Mouse (Mus musculus): ENCODE measurements at regions not wholly inside any gene's neighbourhood (a gene's known extent, or its start where the extent isn't known, plus 50 kb on each side); places are given as distances from the start of the nearest gene placed in this dataset.
A peak's percentile ranks its signal among the peaks of the same experiment; 100 is the strongest.

DNA sequence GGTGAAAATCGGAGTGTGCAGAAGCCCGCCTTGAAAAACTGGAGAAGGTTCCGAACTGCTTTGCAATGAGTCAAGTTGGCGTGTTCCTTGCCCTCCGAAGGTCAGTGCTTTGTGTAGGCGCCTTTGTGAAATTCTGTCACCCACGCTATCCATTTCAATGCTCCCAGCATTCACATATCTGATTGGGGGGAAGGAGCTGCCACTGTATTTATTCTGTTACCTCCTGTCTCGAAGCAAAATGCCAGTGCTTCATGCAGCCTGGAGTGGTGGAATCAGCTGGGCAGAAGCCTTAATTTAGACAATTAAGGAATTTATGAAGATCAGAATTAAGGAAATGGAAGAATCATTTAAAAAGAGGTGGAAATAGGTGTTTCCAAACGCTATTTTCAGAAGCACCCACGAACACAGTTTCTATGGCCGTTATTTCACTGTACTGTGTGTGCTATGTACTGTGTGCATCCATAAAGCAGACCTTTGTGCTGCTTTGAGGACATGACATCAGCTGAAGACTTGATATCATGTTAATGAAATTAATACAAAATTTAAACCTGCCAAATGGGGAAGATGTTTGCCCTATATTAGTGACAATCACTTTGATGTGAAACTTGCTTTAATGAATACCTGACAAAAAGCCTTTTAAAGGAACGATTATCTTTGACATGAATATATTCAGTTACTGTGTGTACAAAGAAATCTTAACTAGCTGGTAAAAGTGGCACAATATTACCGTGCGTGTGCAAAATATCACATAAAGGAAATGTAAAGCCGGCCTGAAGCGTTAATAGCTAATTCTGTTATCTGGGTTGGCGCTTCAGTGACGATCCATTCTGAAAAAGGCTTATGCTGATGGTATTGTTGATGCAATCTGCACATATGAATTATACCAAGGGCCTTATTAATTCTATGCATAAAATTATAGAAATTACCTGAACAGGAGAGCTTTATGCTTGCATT lies 72.9 kb upstream of the Gls start:
- DNase-seq (ENCODE audit: low spot score in 2 of 2), result no peak

DNA sequence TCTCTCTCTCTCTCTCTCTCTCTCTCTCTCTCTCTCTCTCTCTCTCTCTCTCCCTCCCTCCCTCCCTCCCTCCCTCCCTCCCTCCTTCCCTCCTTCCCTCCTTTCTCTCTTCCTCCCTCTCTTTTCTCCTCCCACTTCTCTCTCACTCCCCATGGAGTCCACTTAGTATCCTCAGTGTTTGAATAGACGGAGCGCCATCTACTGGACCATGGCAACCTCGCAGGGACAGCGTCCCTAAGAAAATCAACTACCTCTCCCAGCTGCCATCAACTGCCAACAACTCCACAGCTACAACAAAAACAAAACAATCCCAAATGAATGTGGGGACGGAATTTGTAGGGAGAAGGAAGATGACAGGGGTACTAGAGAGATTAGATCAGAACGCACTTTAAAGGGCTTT lies 69.5 kb upstream of the Gls start:
- peak; percentile 18 to 46 for DNase-seq (ENCODE audit: low spot score in 2 of 2)

DNA sequence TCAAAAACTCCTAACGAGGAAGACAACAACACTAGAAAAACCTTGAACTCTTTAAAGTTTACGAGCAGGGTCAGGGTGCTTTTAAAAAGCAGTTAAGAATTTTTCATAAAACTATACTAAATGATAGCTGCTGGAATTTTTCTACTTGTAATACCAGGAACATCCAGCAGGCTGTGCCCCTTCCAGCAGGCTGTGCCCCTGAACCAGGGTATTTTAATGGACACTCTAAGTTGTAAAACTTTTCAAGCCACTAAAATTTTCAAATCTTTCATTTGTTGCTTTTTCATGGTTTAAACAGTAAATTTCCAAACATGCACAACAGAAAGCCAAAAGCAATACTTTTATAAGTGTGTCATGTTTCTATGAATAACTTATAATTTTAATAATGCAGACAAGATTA lies 68.2 kb upstream of the Gls start:
- DNase-seq (ENCODE audit: low spot score in 2 of 2), result peak in 1 of 2 experiments; percentile 11

DNA sequence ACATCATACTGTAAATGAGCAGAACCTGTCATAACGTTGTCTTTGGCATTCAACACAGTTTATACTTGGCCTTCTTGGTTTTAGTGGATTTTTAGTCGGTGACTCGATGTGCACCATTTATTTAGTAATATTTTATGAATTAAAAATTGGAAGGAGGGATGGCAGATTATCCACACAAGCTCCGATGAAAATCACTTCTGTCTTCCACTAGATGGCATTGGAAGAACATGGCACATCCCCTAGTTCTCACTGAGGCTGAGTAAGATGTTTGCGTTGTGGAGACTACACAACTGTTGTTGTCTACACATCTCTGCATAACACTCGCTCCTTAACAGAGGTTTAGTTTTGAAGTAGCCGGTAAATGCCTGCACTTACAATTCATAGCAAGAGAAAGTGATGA lies 66.5 kb upstream of the Gls start:
- no peak for DNase-seq (ENCODE audit: low spot score in 2 of 2)

DNA sequence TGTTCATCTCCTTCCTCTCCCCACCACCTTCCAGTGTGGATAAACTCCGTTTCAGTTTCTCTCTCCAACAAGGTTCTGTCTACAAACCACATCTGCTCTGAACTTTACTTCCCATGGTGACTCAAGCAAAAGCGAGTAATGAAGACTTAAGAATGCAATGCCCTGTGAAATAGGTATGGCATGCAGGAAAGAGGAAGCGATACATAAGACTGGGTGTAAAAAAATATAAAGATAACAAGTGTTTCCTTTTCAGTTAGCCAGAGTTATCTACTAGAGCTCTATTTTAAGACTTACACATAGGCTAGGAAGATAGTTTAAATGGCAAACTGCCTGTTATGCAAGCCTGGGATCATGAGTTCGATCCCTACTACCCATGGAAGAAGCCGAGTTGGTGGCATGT lies 65.3 kb upstream of the Gls start:
- no peak for DNase-seq (ENCODE audit: low spot score in 2 of 2)

DNA sequence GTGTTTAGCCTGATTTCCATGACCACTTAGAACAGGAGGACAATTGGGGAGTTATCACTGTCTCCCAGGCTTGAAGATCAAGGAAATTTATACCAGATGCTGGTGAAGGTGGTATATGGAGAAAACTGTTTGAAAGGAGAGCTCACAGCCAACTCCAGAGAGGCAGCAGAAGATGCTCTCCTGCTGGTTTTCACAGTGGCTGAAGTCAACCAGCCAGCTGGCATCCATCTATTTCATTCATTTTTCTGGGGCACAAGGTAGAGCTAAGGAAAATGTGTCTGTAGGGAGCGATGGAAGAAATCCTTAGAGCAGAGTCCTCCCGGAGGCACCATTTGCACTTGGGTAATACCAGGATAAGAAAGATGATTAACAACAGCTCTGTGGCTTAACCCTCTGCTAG lies 63.1 kb upstream of the Gls start:
- no peak for DNase-seq (ENCODE audit: low spot score in 2 of 2)

DNA sequence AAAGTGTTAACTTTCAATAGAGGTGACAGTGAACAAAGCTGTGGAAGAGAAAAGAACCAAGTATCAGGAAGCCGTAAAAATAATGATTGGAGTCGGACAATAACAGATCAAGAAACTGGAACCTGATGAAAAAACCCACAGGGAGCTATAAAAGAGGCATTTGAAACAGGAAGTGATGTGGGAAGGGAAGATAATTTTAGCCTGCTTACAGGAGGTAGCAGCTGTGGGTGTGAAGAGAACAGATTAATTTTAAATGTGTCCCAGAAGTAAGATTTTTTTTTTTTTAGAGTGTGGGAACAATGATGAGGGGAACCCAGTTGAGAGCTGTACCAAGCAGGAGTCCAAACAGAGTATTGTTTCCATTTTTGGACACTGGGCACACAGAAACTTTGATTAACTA lies 61.5 kb upstream of the Gls start:
- DNase-seq (ENCODE audit: low spot score in 2 of 2), result no peak

DNA sequence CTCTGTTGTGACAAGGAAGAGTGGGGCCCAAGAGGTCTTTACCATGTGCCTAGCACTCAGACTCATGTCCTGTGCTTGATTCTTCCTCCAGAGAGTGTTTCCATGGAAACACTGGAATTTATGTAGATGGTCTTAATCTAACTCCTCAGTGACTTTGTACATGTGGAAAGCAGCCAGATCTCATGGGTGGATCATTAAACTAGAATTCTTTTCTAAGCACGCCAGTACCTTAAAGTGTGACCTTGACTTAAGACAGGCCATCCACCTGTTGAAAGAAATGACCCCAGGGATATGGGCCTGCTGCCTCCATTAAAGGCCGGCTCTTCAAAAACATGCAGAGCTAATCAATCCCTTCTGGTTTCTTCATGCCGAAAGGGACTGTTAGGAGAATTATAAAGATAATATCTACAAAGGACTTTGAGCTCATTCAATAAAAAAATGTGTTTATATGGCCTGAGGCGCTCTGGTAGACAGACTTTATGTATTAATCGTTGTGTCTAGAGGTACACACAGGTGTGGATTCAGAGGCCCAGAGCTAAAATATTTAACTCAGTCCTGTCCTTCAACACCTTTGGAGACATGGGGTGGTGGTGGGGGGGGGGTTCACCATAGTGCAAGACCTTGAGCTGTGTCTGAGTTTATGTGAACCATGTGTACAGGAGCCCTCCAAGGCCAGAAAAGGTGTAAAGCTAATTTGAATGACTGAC lies 60.5 kb upstream of the Gls start:
- DNase-seq (ENCODE audit: low spot score in 2 of 2), result no peak
